Mouse (Mus musculus): ENCODE measurements at regions not wholly inside any gene's neighbourhood (a gene's known extent, or its start where the extent isn't known, plus 50 kb on each side); places are given as distances from the start of the nearest gene placed in this dataset.

DNA sequence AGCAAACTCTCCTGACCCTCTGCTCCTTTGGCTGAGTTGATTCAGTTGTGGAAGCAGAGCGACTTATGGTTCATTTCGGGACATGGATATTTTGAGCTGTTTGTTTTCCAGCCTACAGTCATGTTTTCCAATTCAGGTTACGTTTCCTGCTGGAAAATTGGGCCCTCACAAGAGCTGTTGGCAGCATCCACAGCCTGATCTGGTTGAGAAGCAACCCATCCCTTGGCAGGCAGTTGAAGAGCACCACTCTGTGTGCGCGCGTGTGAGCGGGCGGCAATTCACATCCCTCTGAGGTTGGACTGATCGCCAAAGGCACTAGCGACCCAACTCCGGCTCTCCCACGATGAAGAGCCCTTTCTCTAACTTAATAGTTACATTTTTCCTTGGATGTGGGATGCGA lies 457.1 kb downstream of the Tmem38b start:
- H3K4me1 ChIP-seq (replicated peaks; ENCODE audit: control insufficient read depth, insufficient read depth, low read length): no peaks in the 10 kb centered on the region
- H3K27me3 ChIP-seq (ENCODE audit: control insufficient read depth, insufficient read depth, low read length): no peaks in the 10 kb centered on the region
- WGBS: 94% methylated on average over 13 of the region's 13 CpGs
- ATAC-seq (replicated peaks; ENCODE audit: low FRiP score) (no peak), DNase-seq (ENCODE audit: low spot score) (no peak)
- H3K9ac ChIP-seq (ENCODE audit: low read length): no peak overlapping the region
- H3K4me2 ChIP-seq (ENCODE audit: low read depth, low read length, severe bottlenecking): no peak overlapping the region
- H3K36me3 ChIP-seq (ENCODE audit: control insufficient read depth, insufficient read depth, low read length): no peaks in the 10 kb centered on the region
- no peak overlapping the region for H3K27ac ChIP-seq (ENCODE audit: low read depth, low read length)
- H3K4me3 ChIP-seq (ENCODE audit: low read depth, low read length): no peak overlapping the region
- no peaks in the 10 kb centered on the region for H3K9me3 ChIP-seq (ENCODE audit: control insufficient read depth, low read length)

DNA sequence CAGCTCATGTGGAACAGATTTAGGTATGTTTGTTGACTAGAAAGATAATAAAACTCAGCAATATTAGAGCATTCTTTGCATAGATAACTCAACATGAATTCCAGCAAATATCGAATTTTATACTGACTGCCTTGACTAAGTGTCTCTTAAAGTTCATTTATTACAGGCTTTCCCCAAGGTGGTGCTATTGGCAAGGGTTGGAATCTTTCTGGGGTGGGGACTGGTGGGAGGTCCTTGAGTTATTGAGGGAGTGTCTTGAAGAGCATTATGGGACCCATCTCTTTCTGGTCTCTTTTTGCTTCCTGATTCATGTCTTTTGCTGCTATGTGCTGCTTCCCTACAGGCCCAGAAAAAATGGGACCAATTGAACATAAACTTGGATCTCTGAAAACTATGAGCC lies 488.0 kb downstream of the Tmem38b start:
- no peaks in the 10 kb centered on the region for H3K27me3 ChIP-seq (ENCODE audit: control insufficient read depth, insufficient read depth, low read length)
- ATAC-seq (replicated peaks; ENCODE audit: low FRiP score) (no peak), DNase-seq (ENCODE audit: low spot score) (no peak)

DNA sequence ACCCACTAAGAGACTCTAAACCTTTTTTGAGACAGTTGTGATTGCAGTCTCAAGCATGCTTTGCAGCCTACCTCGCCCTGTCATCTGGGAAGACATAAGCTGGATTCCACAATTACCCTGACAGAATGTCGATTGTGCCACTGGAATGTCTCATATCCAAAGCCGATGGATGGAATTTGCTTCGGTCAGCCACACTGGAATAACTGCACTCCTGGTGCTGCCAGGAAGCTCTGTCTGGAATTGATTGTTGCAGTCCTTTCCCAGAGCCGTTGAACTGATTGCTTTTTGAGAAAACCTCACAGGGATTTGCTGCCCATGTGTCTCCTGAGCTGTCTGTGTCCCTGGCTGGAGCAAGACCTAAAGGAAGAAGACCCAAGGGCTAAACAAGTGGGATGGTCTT lies 499.0 kb downstream of the Tmem38b start:
- ATAC-seq (replicated peaks; ENCODE audit: low FRiP score) (no peak), DNase-seq (ENCODE audit: low spot score) (no peak)
- no peaks in the 10 kb centered on the region for H3K36me3 ChIP-seq (ENCODE audit: control insufficient read depth, insufficient read depth, low read length)
- H3K27ac ChIP-seq (ENCODE audit: low read depth, low read length): no peak overlapping the region
- H3K9me3 ChIP-seq (ENCODE audit: control insufficient read depth, low read length): no peaks in the 10 kb centered on the region
- no peaks in the 10 kb centered on the region for H3K4me1 ChIP-seq (replicated peaks; ENCODE audit: control insufficient read depth, insufficient read depth, low read length)
- WGBS: 65% methylated on average over 5 of the region's 5 CpGs
- H3K4me3 ChIP-seq (ENCODE audit: low read depth, low read length): no peak overlapping the region
- H3K9ac ChIP-seq (ENCODE audit: low read length): no peak overlapping the region
- no peaks in the 10 kb centered on the region for H3K27me3 ChIP-seq (ENCODE audit: control insufficient read depth, insufficient read depth, low read length)
- H3K4me2 ChIP-seq (ENCODE audit: low read depth, low read length, severe bottlenecking): no peak overlapping the region

More for the DNA sequence above, 488.0 kb downstream of the Tmem38b start:
- Histone ChIP-seq H3K4me2 (ENCODE audit: low read depth, low read length, severe bottlenecking) (no peak overlapping the region), H3K4me3 (ENCODE audit: low read depth, low read length) (no peak overlapping the region), H3K4me1 (replicated peaks; ENCODE audit: control insufficient read depth, insufficient read depth, low read length) (no peaks in the 10 kb centered on the region), H3K27ac (ENCODE audit: low read depth, low read length) (no peak overlapping the region), H3K9ac (ENCODE audit: low read length) (no peak overlapping the region), H3K36me3 (ENCODE audit: control insufficient read depth, insufficient read depth, low read length) (no peaks in the 10 kb centered on the region), H3K9me3 (ENCODE audit: control insufficient read depth, low read length) (no peaks in the 10 kb centered on the region)
- 91% methylated on average over 1 of the region's 1 CpGs for WGBS

DNA sequence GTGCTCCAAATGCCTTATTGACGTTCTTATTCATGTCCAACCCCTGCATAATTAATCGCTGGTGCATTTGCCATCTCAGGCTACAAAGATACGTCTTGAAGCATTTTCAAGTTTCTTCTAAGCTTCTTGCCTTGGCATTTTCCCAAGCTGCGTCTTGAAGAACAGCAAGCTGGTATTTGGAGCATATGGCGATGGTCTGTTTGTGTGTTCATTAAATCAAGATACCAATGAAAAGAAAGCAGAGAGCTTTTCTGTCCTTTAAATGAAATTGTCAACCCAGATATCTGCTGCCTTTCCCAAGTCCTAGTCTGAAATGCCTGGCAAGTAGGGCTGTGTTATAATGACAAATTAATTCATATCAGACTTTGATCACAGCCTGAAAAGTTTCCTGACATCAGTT lies 502.4 kb downstream of the Tmem38b start:
- no peak overlapping the region for H3K4me3 ChIP-seq (ENCODE audit: low read depth, low read length)
- no peak overlapping the region for H3K4me2 ChIP-seq (ENCODE audit: low read depth, low read length, severe bottlenecking)
- peaks cover 1% of the 10 kb centered on the region; the same call in 1 of the 2 replicates for H3K4me1 ChIP-seq (replicated peaks; ENCODE audit: control insufficient read depth, insufficient read depth, low read length)
- H3K27ac ChIP-seq (ENCODE audit: low read depth, low read length): no peak overlapping the region
- no peak overlapping the region for H3K9ac ChIP-seq (ENCODE audit: low read length)
- no peaks in the 10 kb centered on the region for H3K9me3 ChIP-seq (ENCODE audit: control insufficient read depth, low read length)
- no peaks in the 10 kb centered on the region for H3K27me3 ChIP-seq (ENCODE audit: control insufficient read depth, insufficient read depth, low read length)
- no peaks in the 10 kb centered on the region for H3K36me3 ChIP-seq (ENCODE audit: control insufficient read depth, insufficient read depth, low read length)
- ATAC-seq (replicated peaks; ENCODE audit: low FRiP score) (no peak), DNase-seq (ENCODE audit: low spot score) (no peak)
- 73% methylated on average over 5 of the region's 5 CpGs for WGBS

DNA sequence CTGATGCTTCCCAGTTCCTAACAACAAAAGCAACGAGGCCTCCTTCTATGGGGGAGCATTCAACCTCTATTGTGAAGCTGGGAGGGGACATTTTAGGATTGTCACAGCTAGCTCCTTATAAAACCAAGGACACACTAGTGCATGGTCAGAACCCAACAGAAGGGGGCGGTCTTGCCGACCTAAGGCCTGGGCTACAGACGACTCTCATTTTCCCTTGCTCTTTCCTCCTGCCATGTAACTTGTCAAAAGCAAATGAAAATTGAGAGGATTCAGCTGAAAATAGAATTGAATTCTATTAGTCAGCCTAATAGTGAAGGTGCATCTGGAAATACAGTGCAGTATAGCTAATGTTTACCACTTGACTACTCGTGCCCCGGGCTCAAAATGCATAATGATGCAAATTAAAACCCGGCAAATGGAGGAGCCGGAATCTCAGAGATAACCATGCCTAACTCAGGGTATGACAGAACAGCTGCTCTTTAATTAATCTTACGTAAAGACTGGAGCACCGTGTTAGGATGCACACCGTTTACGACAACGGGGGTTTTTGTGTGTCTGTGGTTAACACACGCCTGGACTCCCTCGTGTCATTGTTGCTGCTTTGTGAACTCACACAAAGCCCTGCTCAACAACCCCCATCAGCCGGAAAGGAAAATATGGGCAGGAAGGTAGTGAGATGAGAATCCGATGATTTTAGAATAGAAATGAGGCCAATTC lies 503.0 kb downstream of the Tmem38b start:
- Histone ChIP-seq H3K36me3 (ENCODE audit: control insufficient read depth, insufficient read depth, low read length) (no peaks in the 10 kb centered on the region), H3K9ac (ENCODE audit: low read length) (no peak overlapping the region), H3K4me1 (replicated peaks; ENCODE audit: control insufficient read depth, insufficient read depth, low read length) (peaks cover 3% of the 10 kb centered on the region; the same call in 1 of the 2 replicates), H3K27me3 (ENCODE audit: control insufficient read depth, insufficient read depth, low read length) (no peaks in the 10 kb centered on the region), H3K4me3 (ENCODE audit: low read depth, low read length) (no peak overlapping the region), H3K4me2 (ENCODE audit: low read depth, low read length, severe bottlenecking) (no peak overlapping the region), H3K9me3 (ENCODE audit: control insufficient read depth, low read length) (no peaks in the 10 kb centered on the region), H3K27ac (ENCODE audit: low read depth, low read length) (no peak overlapping the region)
- DNase-seq (ENCODE audit: low spot score) (peak; percentile 61), ATAC-seq (replicated peaks; ENCODE audit: low FRiP score) (0 out of 2 replicates have a peak, but pooled peaks have one; percentile 14)
- WGBS: 68% methylated on average over 17 of the region's 17 CpGs

DNA sequence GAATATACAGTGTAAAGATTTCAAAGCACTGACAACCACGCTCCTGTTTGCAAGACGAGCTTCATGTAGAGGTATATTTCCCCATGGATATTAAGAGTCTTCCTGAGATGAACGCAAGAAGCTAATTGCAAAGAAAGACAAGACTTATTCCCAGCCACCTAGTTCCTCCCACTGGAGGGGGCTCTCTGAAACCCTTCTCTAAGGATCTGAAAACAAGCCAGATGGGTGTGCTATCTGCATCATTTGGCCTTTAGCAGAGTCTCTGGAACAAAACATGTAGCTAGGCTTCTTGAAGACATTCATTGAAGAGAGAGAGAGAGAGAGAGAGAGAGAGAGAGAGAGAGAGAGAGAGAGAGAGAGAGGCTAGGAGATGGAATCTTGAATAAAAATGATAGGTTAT lies 504.8 kb downstream of the Tmem38b start:
- Histone ChIP-seq H3K27ac (ENCODE audit: low read depth, low read length) (no peak overlapping the region; the same call in 1 of the 2 replicates), H3K4me3 (ENCODE audit: low read depth, low read length) (no peak overlapping the region), H3K27me3 (ENCODE audit: control insufficient read depth, insufficient read depth, low read length) (no peaks in the 10 kb centered on the region), H3K9me3 (ENCODE audit: control insufficient read depth, low read length) (no peaks in the 10 kb centered on the region), H3K4me1 (replicated peaks; ENCODE audit: control insufficient read depth, insufficient read depth, low read length) (peaks cover 3% of the 10 kb centered on the region; the same call in 1 of the 2 replicates), H3K9ac (ENCODE audit: low read length) (no peak overlapping the region), H3K4me2 (ENCODE audit: low read depth, low read length, severe bottlenecking) (no peak overlapping the region), H3K36me3 (ENCODE audit: control insufficient read depth, insufficient read depth, low read length) (no peaks in the 10 kb centered on the region)
- 90% methylated on average over 3 of the region's 3 CpGs for WGBS
- ATAC-seq (replicated peaks; ENCODE audit: low FRiP score) (no peak), DNase-seq (ENCODE audit: low spot score) (no peak)

DNA sequence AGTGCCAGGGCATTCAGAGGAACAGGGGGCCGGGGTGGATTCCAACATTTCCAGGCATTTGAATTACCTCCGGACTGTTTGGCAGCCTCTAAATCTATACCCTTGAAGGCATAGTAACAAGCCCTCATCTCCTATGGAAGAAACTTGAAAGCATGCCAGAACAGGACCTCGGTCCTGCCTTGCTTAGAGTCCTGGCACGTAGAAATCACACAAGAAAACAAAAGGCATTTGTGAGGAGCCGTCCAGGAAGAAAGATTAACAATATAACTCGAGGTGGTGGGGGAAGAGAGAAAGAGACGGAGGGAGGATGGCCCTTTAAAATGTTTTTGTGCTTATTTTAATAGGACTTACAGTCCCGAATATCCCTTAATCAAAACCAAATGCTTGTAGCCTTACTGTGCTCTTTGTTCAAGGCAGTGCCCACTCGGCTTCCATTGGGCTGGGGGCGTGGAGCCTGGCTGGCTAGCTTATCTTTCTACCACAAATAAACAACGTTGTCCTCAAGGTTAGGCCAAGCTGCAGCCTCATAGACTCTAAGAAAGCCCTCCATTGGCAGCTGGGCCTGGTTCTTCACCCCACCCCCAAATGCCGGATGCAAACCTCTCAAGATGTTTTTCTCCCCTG lies 505.9 kb downstream of the Tmem38b start:
- H3K27me3 ChIP-seq (ENCODE audit: control insufficient read depth, insufficient read depth, low read length): no peaks in the 10 kb centered on the region
- H3K27ac ChIP-seq (ENCODE audit: low read depth, low read length): peak overlapping the region; percentile 75
- ATAC-seq (replicated peaks; ENCODE audit: low FRiP score) (peak; percentile 83), DNase-seq (ENCODE audit: low spot score) (peak; percentile 61)
- no peaks in the 10 kb centered on the region for H3K9me3 ChIP-seq (ENCODE audit: control insufficient read depth, low read length)
- no peak overlapping the region for H3K4me3 ChIP-seq (ENCODE audit: low read depth, low read length)
- WGBS: 32% methylated on average over 12 of the region's 12 CpGs
- no peak overlapping the region for H3K9ac ChIP-seq (ENCODE audit: low read length)
- no peaks in the 10 kb centered on the region for H3K36me3 ChIP-seq (ENCODE audit: control insufficient read depth, insufficient read depth, low read length)
- H3K4me1 ChIP-seq (replicated peaks; ENCODE audit: control insufficient read depth, insufficient read depth, low read length): peaks cover 3% of the 10 kb centered on the region; the same call in 1 of the 2 replicates
- H3K4me2 ChIP-seq (ENCODE audit: low read depth, low read length, severe bottlenecking): no peak overlapping the region

DNA sequence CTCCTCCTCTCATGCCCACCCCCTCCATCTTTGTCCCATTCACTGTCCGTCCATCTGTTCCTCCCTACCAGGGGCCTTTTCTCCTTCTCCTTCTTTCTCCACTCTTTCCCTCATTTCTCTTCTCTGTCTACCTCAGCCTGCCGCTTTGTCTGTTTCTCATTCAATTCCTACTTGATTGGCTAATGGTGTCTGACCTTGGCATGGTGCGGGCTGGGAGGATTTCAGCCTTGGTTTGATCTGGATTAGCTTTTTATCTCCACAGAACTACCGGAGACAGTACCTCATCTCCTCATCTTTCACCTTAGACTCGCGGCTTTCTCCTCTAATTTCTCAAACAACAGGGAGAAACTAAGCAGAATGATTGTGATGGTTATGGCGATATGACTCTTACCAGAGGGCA lies 506.4 kb downstream of the Tmem38b start:
- H3K27ac ChIP-seq (ENCODE audit: low read depth, low read length): peak overlapping the region; percentile 75
- no peaks in the 10 kb centered on the region for H3K36me3 ChIP-seq (ENCODE audit: control insufficient read depth, insufficient read depth, low read length)
- ATAC-seq (replicated peaks; ENCODE audit: low FRiP score): no peak; the same call in 1 of the 2 replicates
- H3K4me3 ChIP-seq (ENCODE audit: low read depth, low read length): no peak overlapping the region
- H3K27me3 ChIP-seq (ENCODE audit: control insufficient read depth, insufficient read depth, low read length): no peaks in the 10 kb centered on the region
- no peak overlapping the region for H3K9ac ChIP-seq (ENCODE audit: low read length)
- no peak overlapping the region for H3K4me2 ChIP-seq (ENCODE audit: low read depth, low read length, severe bottlenecking)
- no peaks in the 10 kb centered on the region for H3K9me3 ChIP-seq (ENCODE audit: control insufficient read depth, low read length)
- peaks cover 3% of the 10 kb centered on the region; the same call in 1 of the 2 replicates for H3K4me1 ChIP-seq (replicated peaks; ENCODE audit: control insufficient read depth, insufficient read depth, low read length)
- DNase-seq (ENCODE audit: low spot score): no peak
- WGBS: 86% methylated on average over 7 of the region's 7 CpGs
